Mouse (Mus musculus): ENCODE data around the gene Adam12. TPM values are rescaled to one million over a fixed set of nuclear protein-coding genes. Genes with fewer than 3 reads are reported as not detected.
"Not testable (repeated sequence)": the region's sequence is repeated elsewhere in the genome, so short reads cannot be mapped to it uniquely, and the experiment has no call there.

Gene Adam12
- polyA plus RNA-seq, 1 experiment: 3.6 TPM

DNA sequence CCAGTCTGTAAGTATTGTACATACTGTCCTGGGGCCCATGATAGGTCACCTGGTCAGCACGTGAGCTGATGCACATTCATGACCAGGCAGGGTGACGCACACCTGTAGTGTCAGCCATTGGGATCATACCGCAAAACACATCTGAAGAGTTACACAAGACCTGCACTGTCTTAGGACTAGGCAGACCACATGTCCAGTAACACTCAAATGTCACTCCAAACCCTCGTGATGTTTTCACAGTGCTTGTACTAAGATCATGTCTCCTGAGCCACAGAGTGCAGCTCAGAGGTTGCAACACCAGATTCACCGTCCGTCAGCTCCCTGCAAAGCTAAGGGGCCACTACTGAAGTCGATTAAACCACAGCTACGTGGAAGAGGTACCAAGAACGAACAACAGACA, 340.6 kb downstream of the Adam12 start:
- no peak for DNase-seq (ENCODE audit: extremely low spot score in 1 of 2, low spot score in 1 of 2)

DNA sequence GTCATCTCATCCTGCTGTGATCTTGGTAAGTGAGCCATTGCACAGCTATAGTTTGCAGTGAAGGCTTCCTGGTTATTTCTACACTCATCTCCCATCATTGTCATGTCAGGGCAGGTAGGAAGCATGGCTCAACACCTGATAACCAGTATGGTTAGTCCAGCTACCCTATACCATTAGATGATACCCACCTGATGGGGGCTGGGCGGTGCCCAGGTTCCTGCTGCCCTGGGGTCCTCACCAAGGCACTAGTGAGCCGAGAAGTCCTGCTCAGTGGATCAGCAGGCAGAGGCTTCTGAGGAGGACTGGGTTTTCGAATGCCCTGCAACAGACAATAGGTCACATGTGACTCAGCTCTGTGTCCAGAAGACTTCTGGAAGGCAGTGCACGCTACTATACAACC, 342.0 kb downstream of the Adam12 start:
- DNase-seq (ENCODE audit: extremely low spot score in 1 of 2, low spot score in 1 of 2): no peak

DNA sequence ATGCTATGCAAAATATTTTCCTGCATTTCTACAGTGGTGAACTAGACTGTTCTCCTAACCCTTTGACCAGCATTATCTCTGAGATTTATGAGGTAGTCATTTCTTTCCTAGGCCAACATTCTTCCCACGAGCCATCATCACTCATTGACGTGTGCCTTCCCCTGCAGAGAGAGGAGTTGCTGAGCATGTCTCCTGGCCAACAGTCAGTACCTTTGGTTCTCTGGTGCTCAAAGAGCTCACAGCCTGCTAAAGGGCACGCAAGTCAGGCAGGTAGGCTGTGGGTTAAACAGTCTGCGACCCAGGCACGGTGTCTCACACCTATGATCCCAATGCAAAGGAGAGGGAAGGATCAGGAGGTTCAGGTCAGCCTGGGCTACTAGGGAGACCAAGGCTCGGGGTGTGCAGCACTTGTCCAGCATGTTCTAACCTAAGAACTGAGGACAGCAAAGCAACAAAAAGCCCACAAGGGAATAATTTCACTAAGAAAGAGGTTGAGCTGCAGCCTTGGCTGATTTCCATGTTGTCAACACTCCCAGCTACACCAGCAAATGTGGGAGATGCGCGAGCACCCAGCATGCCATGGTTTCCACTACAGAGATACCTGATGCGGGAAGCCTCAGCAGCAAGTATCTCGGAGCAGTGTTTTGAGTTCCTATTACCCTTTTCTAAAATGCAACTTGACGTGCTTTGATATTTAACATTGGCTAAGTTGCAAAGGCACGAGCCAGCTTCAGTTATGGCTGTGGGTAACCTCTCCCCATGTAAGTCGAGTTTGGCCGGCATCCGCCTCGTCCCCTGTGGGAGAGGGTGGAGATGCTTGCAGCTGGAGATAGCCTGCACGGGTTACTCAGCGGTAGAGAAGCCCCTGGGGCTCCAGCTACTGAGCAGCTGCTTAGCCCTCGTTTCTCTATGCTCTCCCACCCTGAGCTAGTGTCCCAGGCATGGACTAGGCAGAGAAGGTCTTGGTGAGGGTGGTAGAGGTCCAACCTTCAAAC, 342.7 kb downstream of the Adam12 start:
- no peak for DNase-seq (ENCODE audit: extremely low spot score in 1 of 2, low spot score in 1 of 2)

DNA sequence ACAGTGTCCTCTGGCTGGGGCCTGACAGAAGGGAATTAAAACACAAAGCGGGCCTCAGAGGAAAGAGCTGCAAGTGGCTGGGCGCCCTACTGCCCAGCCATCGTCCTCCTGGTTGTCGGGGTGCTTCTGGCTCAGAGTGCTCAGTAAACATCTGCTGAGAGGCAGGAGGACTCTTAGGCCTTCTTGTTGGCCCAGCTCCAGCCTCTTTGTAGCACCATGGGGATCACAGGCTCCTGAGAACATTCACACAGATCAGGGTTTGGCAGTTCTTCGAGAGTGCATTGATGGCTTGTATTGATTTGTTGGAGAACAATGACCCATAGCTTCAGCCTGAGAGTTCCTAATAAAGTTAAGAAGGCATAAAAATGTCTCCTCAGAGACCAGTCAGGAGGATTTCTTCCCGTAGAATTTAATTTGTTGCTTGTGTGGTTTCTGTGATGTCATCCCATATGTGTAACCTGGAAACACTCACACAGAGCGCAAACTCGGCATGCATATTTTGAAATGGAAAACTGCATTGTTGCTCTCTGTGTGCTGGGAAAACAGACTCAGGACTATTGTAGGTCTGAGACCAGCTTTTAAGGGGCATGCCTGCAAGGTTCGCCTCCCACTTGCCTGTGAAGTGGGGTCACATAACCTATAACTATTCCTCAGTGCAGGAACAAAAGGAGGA, 347.1 kb downstream of the Adam12 start:
- DNase-seq (ENCODE audit: extremely low spot score in 1 of 2, low spot score in 1 of 2): not testable (repeated sequence)

DNA sequence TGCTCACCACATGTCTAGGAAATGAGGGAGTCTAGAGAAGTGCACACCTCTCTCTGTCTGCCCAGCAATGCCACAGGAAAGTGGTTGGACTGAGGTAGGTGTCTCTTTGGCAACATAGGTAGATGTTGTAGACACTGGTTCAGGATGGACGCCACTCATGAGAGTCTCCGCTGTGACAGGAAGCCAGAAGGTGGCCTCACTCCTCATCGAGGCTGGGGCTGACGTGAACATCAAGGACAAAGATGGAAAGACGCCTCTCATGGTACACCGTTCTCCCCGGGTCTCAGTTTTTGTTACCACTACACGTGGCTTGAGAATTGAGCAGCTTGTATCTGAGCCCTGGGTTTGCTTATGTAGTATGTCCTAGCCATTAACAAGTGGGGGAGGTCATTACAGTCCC, 352.2 kb downstream of the Adam12 start:
- DNase-seq (ENCODE audit: extremely low spot score in 1 of 2, low spot score in 1 of 2): no peak

DNA sequence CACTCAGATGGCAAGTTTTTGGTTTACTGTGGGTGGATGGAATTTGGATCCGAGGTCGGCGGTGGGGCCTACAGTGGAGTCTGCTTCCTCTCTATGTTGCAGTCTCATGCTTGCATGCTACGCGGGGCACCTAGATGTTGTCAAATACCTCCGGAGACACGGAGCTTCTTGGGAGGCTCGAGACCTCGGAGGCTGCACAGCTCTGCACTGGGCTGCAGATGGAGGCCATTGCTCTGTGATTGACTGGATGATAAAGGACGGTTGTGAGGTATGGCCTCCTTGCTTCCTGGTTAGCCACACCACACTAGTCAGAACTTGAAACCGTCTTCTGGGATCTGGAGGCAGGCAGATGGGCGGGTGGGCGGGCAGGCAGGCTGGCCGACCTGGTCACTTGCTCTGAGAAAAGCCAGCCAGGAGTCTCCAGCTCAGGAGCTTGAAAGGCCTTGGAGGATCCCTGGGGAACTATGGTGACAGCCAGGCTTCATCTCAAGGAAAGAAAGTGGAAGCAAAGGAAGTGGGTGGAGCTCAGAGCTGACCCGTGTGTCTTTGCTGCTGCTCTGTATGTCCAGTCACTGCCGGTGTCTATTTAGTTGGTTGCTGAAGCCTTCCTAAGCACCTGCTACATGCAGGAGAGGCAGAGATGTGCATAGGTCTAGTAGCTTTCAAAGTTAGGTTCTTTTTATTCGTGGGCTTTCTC, 355.2 kb downstream of the Adam12 start:
- DNase-seq (ENCODE audit: extremely low spot score in 1 of 2, low spot score in 1 of 2): no peak

DNA sequence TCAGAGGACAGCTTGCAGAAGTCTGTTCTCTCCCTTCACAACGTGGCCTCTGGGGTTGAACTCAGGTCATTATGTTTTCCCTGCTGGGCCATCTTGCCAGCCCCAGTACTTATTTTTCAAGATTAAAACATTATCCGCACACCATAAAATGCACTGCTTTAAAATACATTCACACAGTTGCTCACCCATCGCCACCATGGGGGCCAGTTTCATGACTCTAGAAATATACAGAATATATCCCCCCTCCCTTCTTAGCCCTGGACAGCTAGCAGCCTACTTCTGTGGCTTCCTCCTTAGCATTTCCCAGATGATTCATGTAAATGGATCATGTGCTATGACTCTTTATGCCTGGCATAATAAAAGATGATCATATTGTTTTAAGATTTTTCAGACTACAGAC, 355.8 kb downstream of the Adam12 start:
- DNase-seq (ENCODE audit: extremely low spot score in 1 of 2, low spot score in 1 of 2): no peak

DNA sequence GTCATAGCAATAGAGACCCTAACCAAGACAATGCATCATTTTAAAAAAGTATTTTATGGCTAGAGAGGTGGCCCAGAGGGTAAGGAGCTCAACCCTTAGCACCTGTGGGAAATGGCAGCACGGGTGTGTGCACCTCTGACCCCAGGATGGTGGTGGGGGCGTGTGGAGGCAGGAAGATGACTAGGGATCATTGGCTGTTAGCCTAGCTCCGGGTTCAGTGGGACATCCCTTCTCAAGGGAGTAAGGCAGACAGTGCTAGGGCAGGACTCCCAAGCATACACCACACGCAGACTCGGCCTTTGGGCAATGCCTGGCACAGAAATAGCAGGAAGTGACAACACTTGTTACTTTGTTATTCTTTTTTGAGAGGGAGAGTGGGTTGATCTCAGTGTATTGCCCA, 359.2 kb downstream of the Adam12 start:
- no peak for DNase-seq (ENCODE audit: extremely low spot score in 1 of 2, low spot score in 1 of 2)

DNA sequence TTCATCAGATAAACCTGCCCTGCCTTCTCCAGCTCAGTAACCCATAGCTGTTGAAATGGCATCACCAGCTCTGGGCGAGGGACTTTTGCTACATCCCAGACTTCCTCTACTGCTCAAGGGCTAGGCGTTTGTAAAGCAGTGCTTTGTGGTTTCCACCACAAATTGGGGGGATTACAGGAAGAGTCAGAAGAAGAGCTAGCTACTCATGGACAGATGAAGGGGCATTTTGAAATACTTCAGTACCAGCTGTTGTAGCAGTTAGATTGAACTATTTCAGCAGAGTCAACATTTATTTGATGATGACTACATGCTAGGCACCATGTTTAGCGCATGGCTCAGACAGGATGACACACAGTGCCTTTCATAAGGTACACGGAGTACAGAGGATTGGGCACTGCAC, 361.7 kb downstream of the Adam12 start:
- DNase-seq (ENCODE audit: extremely low spot score in 1 of 2, low spot score in 1 of 2): no peak

DNA sequence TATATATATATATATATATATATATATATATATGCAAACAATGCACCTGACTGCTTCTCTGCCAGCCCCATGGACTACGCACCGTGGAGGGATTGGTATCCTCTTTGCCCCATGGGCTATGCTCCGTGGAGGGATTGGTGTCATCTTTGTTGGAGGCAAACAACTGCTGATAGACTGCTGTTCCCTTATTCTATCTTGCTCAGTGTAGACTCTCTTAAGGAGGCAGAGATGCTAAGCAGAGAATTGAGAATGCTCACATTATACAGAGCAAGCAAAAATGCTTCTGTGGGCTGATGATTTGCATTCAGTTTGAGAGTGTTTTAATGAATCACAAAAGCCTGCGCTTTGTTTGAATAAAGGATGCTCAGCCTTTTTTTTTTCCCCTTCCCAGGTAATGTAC, 368.3 kb downstream of the Adam12 start:
- DNase-seq (ENCODE audit: extremely low spot score in 1 of 2, low spot score in 1 of 2): peak in 1 of 2 experiments; percentile 17

DNA sequence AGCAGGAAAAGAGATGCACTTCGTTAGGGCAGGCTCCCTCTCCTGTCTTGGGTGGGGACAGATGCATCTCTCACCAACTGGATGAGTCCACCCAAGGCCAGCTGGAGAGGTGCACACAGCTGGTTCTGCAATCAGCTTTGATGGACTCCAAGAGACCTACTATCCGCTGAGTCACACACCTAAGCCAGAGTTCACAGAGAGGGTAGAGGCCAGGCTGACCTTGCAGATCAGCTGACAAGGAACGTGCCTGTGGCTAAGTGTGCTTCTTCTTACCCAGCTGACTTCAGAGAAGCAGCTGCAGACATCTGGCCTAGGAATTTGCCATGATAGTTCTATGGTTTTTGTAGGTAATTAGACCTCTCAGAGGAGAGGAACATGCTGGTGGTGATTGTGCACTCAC, 368.8 kb downstream of the Adam12 start:
- DNase-seq (ENCODE audit: extremely low spot score in 1 of 2, low spot score in 1 of 2): no peak

DNA sequence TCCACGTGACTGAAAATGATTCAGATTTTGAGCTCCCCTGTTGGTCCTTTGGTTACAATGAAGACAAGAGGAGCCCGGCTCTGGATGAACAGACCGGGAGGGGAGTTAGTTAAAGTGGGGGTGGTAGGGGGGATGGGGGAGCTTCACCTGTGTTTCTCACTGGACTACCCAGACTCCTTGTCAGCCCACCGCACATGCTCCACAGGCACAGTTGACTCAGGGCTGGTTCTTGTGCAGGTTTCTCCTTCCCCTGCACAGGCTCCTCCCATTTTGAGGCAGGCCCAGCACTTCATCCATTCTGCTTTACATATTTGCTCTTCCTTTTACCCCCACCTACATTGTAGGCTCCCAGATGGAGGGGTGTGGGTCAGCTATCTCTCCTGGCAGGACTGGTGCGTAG, 369.2 kb downstream of the Adam12 start:
- DNase-seq (ENCODE audit: extremely low spot score in 1 of 2, low spot score in 1 of 2): no peak

DNA sequence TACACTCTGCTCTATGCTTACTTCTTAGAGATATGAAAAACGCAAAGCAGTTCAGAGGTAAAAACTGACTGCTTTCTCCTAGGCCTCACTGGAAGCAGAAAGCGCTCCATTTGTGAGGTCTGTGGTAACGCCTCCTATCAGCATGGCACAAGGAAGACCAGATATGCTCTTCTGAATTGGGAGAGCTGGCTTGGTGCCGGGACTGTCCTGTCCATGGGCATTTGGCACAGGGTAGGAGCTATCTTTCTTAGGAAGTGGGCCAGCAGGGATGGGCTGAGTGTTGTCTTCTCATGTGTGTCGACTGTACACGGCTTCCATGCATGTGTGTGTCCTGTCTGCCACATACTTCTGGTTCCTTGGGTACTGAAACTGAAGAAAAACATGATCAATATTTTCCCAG, 369.7 kb downstream of the Adam12 start:
- DNase-seq (ENCODE audit: extremely low spot score in 1 of 2, low spot score in 1 of 2): no peak

DNA sequence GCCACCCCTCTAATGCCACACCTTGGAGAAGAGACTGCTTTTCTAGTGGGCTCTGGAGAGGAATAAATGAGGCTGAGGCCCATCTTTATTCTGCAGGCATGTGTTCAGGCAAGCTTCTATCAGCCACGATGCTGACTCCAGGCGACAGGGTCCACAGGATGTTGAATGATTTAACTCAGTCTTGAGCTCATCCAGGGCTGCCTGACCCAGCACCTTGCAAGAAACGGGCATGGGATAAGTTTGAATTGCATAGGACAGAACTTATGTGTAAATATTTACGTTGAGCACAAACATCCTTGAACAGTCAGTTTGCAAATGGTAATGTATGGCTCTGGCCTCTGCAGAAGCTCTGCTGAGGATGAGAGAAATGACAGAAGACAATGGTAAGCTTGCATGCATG, 372.4 kb downstream of the Adam12 start:
- DNase-seq (ENCODE audit: extremely low spot score in 1 of 2, low spot score in 1 of 2): no peak

DNA sequence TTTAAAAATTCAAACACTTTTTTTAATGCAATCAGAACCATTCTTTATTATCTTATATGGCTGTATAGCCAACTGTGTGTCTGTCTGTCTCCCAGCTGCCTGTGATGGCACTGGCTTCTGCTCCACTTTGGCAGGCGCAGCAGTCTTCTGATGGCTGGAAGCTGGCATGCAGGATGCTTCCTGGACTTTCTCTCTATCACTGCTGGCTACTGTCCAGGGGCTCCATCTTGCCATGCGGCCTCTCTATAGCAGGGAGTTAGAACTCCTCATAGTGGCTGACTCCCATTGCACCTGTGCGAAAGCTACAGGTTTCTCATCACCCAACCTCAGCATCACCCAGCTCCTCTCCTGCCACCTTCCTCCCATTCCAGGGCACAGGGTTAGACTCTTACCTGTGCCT, 373.4 kb downstream of the Adam12 start:
- no peak for DNase-seq (ENCODE audit: extremely low spot score in 1 of 2, low spot score in 1 of 2)

DNA sequence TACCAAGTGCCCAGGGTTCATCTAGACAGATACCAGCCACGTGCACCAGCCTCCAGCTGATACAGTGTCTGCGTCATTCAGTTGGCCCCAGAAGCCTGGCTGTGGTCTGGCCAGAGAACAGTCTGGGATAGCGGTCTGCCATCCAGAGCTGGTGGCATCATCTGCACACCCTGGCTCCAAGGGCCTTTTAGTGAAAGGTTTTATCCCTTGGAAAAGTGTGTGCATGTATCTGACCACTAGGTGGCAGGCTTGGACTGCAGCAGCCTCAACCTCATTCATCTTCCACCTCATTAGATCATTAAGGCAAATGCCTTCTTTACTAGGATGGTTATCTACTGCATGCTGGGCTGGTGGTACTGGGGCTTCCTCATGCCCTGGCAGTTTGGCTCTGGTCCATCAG, 375.7 kb downstream of the Adam12 start:
- DNase-seq (ENCODE audit: extremely low spot score in 1 of 2, low spot score in 1 of 2): peak; percentile 66 to 90

DNA sequence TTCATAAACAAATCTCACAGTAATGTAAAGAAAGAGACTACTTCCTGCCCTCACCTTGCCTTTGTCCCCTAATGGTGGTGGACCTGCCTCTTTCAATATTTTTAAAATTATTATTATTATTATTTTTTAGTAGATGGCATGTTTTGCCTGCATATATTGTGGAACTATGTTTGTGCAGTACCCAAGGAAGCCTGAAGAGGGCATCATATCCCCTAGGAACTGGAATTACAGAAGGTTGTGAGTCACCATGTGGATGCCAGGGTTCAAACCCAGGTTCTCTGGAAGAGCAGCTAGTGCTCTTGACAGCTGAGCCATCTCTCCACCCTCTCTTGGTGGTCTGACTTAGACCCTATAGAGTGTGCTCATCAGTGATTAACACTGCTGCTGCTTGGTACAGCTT, 381.2 kb downstream of the Adam12 start:
- no peak for DNase-seq (ENCODE audit: extremely low spot score in 1 of 2, low spot score in 1 of 2)

DNA sequence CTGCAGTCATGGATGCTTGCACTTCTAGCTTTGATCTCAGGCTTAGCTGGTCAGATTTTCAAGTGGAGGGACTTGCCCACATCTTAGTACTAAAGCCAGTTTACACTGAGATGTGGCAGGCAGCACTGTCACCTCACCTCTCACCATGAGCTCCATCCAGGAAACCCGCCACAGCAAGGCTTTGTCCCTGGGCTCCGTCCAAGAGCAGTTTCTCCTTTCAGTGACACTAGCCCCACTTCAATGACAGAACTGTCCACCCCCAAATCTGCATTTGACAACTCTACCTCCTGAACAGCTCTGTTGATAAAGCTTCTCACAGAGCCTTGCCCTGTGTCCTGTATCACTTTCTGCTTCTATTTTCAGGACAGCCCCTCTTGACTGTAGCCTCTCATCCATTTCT, 383.8 kb downstream of the Adam12 start:
- no peak for DNase-seq (ENCODE audit: extremely low spot score in 1 of 2, low spot score in 1 of 2)

DNA sequence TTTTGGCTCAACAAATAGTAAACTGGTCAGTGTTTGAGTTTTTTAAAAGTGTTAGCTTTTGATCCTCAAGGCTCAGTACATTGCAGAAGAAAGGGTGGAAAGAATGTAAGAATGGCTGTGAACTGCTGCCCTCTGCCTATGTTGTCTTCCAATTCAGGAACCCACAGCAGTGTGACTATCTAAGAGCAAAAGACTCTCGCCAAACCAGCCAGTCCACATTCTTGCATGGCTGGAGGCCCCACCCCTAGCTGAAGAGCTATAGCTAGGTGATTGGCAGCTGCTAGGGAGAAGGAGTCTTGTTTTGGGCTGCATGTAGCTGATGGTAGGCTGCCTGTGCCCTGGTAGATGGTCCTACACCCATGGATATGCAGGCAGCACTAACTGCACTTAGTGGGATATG, 384.8 kb downstream of the Adam12 start:
- no peak for DNase-seq (ENCODE audit: extremely low spot score in 1 of 2, low spot score in 1 of 2)

DNA sequence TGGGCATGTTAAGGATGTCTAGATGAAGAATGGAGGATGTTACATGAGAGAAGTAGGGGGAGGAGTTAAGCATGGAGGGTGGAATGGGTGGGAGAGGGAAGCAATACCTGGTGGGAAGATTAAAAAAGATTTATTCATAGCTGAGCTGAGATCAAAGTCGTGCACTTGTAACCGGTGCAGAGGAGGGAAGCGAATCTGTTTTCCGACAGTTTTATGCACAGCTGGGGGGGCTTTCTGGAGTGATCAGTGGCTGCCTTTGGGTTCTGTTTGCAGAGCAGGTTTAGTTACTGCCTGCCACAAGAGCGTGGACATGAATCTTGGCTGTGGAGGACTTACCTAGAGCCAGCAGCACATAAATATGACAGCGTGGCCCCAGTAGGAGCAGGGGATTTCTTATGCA, 389.9 kb downstream of the Adam12 start:
- DNase-seq (ENCODE audit: extremely low spot score in 1 of 2, low spot score in 1 of 2): no peak

DNA sequence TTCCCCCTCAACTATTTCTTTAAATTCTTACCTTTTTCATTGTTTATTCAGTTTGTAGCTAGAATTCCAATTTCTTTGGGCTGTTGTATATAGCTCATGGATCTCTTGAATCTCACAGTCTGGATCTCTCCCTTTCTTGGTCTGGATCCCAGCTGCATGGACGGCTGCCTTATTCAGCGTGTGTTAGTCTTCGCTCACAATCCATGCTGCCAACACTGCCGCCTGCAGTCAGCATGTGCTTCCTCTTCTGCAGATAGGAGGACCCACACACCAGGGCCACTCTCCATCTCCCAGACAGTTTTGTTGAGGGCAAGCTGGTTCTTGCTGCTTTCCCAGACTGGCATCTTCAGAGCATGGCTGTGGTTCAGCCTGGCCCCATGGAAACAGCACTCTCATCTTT, 392.4 kb downstream of the Adam12 start:
- DNase-seq (ENCODE audit: extremely low spot score in 1 of 2, low spot score in 1 of 2): peak in 1 of 2 experiments; percentile 64
